Mouse (Mus musculus) kidney, embryonic 15.5 days (tissue): ENCODE data around the gene Pofut1. TPM values are rescaled to one million over a fixed set of nuclear protein-coding genes. Genes with fewer than 3 reads are reported as not detected.

Experiments
- polyA plus RNA-seq: library from polyadenylated mRNA; unstranded; fragments of >200 nt; fragmentation: Nextera tagmentation; extraction: Ambion mirVana; gene quantifications from 2 replicates; pipeline ENCODE4 v1.2.1, GENCODE M21; 2015

Gene Pofut1
- polyA plus RNA-seq, 1 experiment from 2014 or later = 6.4 TPM

Other genes starting within 250 kb of the Pofut1 start
- gene Pdrg1, start 226.1 kb upstream of the Pofut1 start, polyA plus RNA-seq = 111 and 112 TPM in 2 replicates
- not detected in 2 replicates for gene Xkr7, start 209.7 kb upstream of the Pofut1 start, polyA plus RNA-seq
- gene Ccm2l, start 175.6 kb upstream of the Pofut1 start, polyA plus RNA-seq = 3.5 and 3.6 TPM in 2 replicates
- 5.3 and 5.4 TPM in 2 replicates for gene Hck, start 133.1 kb upstream of the Pofut1 start, polyA plus RNA-seq
- gene Tm9sf4, start 80.2 kb upstream of the Pofut1 start, polyA plus RNA-seq = 90.9 and 93.2 TPM in 2 replicates
- gene Tspyl3, start 16.1 kb upstream of the Pofut1 start, polyA plus RNA-seq = 10.3 and 12.2 TPM in 2 replicates
- gene Plagl2, start 107 bp upstream of the Pofut1 start, polyA plus RNA-seq = 15.4 and 16.0 TPM in 2 replicates
- gene Kif3b, start 49.9 kb downstream of the Pofut1 start, polyA plus RNA-seq = 8.1 and 9.0 TPM in 2 replicates
- 11.2 and 12.2 TPM in 2 replicates for gene Asxl1, start 104.3 kb downstream of the Pofut1 start, polyA plus RNA-seq